In genomic region chr19:6306586-6306985, GRCm38 (mm10) we compare ENCODE assay signal across 8 mouse cellular contexts. TPM values are rescaled to one million over a fixed set of nuclear protein-coding genes. Genes with fewer than 3 reads are reported as not detected.
DNase-seq lines count a peak whose midpoint lies in the region; ATAC-seq and TF ChIP-seq lines count a peak whose summit lies in the region.

No protein-coding gene starts in this region.

- peak overlapping the region; percentile 76 for H3K9ac ChIP-seq in MEL (ENCODE audit: control insufficient read depth, low read depth, low read length, poor library complexity, severe bottlenecking)
- H3K9ac ChIP-seq in embryonic facial prominence, embryonic 15.5 days: peak overlapping the region; percentile 50
- H3K9ac ChIP-seq in heart, embryonic 14.5 days (ENCODE audit: low read length): peak overlapping the region; percentile 77
- peak overlapping the region; percentile 71 for H3K9ac ChIP-seq in kidney, postnatal 0 days (ENCODE audit: low read depth, low read length)

- no peaks in the 10 kb centered on the region for H3K27me3 ChIP-seq in MEL (ENCODE audit: control insufficient read depth in 1 of 2, insufficient read depth in 2 of 2, low read length in 2 of 2)
- no peaks in the 10 kb centered on the region for H3K27me3 ChIP-seq in embryonic facial prominence, embryonic 15.5 days
- no peaks in the 10 kb centered on the region for H3K27me3 ChIP-seq in heart, embryonic 14.5 days (ENCODE audit: control insufficient read depth, insufficient read depth, low read length)
- no peaks in the 10 kb centered on the region for H3K27me3 ChIP-seq in kidney, postnatal 0 days (ENCODE audit: insufficient read depth, low read length)

- H3K4me2 ChIP-seq in embryonic facial prominence, embryonic 15.5 days (replicated peaks): peak overlapping the region; percentile 65
- H3K4me2 ChIP-seq in heart, embryonic 14.5 days (ENCODE audit: low read length): peak overlapping the region; percentile 74
- peak overlapping the region; percentile 71 for H3K4me2 ChIP-seq in kidney, postnatal 0 days (ENCODE audit: low read length)

- H3K27ac ChIP-seq in MEL (ENCODE audit: control insufficient read depth, low read depth, low read length) (no peak overlapping the region), macrophage (no peak overlapping the region)
- peak overlapping the region; percentile 55 for H3K27ac ChIP-seq in bone marrow, adult 2 months (ENCODE audit: control insufficient read depth, insufficient read depth, low read depth, low read length, poor library complexity)
- H3K27ac ChIP-seq in embryonic facial prominence, embryonic 15.5 days (replicated peaks): peak overlapping the region; percentile 85
- peak overlapping the region in 1 of 2 experiments; percentile 72; a peak in 2 of 4 replicates for H3K27ac ChIP-seq in heart, embryonic 14.5 days (replicated peaks in 1 of 2; ENCODE audit: control insufficient read depth in 1 of 2, insufficient read depth in 1 of 2, low read depth in 2 of 2, low read length in 2 of 2)
- peak overlapping the region; percentile 80 for H3K27ac ChIP-seq in kidney, postnatal 0 days

- H3K79me2 ChIP-seq in MEL (ENCODE audit: control insufficient read depth, insufficient read depth, low read length, poor library complexity) (no peaks in the 10 kb centered on the region; the same call in 1 of the 2 replicates), macrophage (ENCODE audit: inconsistent target) (no peaks in the 10 kb centered on the region)

- 1% methylated on average over 30 of the region's 34 CpGs for WGBS in bone marrow, adult 2 months
- WGBS in embryonic facial prominence, embryonic 15.5 days: 0% methylated on average over 26 of the region's 34 CpGs
- WGBS in heart, embryonic 14.5 days: under 1% methylated on average over 34 of the region's 34 CpGs
- WGBS in kidney, postnatal 0 days: under 1% methylated on average over 25 of the region's 34 CpGs
- WGBS in macrophage (ENCODE audit: missing documents): under 1% methylated on average over 28 of the region's 34 CpGs

- peak; percentile 27 for TF ChIP-seq RAD21 in MEL (IDR thresholded peaks at IDR 0.05; ENCODE audit: low read depth, low read length)

- H3K4me3 ChIP-seq in MEL (ENCODE audit: control insufficient read depth in 1 of 2, insufficient read depth in 1 of 2, low read depth in 2 of 2, low read length in 2 of 2) (peak overlapping the region; percentile 66 to 73), macrophage (ENCODE audit: inconsistent target) (peak overlapping the region; percentile 16)
- peak overlapping the region; percentile 64 for H3K4me3 ChIP-seq in bone marrow, adult 2 months (replicated peaks; ENCODE audit: control insufficient read depth, low read depth, low read length)
- H3K4me3 ChIP-seq in embryonic facial prominence, embryonic 15.5 days (replicated peaks): peak overlapping the region; percentile 72
- H3K4me3 ChIP-seq in heart, embryonic 14.5 days (ENCODE audit: control insufficient read depth in 1 of 2, insufficient read depth in 1 of 2, low read depth in 1 of 2, low read length in 2 of 2): peak overlapping the region; percentile 70 to 75
- peak overlapping the region; percentile 65 for H3K4me3 ChIP-seq in kidney, postnatal 0 days (replicated peaks; ENCODE audit: low read depth, low read length)

- no peak for TF ChIP-seq EP300 in MEL (IDR thresholded peaks at IDR 0.05; ENCODE audit: low read depth in 1 of 2, low read length in 2 of 2)

- peak; percentile 85 for DNase-seq in MEL (ENCODE audit: low read depth, low spot score)
- DNase-seq in kidney, postnatal 0 days (ENCODE audit: low spot score): peak; percentile 85
- DNase-seq in retina, postnatal 7 days (ENCODE audit: low read depth, low spot score): peak; percentile 78
- DNase-seq in urinary bladder, postnatal 36 days (ENCODE audit: low spot score in 2 of 2): peak; percentile 79

- H3K9me3 ChIP-seq in MEL (replicated peaks; ENCODE audit: insufficient read depth, low read length): no peaks in the 10 kb centered on the region
- H3K9me3 ChIP-seq in embryonic facial prominence, embryonic 15.5 days (replicated peaks): no peaks in the 10 kb centered on the region
- no peaks in the 10 kb centered on the region for H3K9me3 ChIP-seq in heart, embryonic 14.5 days (ENCODE audit: control insufficient read depth, low read length)
- no peaks in the 10 kb centered on the region for H3K9me3 ChIP-seq in kidney, postnatal 0 days (replicated peaks; ENCODE audit: low read length)

- H3K36me3 ChIP-seq in MEL (ENCODE audit: control insufficient read depth in 1 of 2, insufficient read depth in 2 of 2, low read length in 2 of 2) (peaks cover 0 to 14% of the 10 kb centered on the region in 2 experiments; a peak in 2 of 4 replicates), macrophage (ENCODE audit: inconsistent target) (no peaks in the 10 kb centered on the region)
- H3K36me3 ChIP-seq in embryonic facial prominence, embryonic 15.5 days: peaks cover 14% of the 10 kb centered on the region
- H3K36me3 ChIP-seq in heart, embryonic 14.5 days (ENCODE audit: control insufficient read depth, insufficient read depth, low read length): peaks cover 20% of the 10 kb centered on the region
- H3K36me3 ChIP-seq in kidney, postnatal 0 days (ENCODE audit: insufficient read depth, low read length): peaks cover 17% of the 10 kb centered on the region; the same call in 1 of the 2 replicates

- ATAC-seq in embryonic facial prominence, embryonic 15.5 days (ENCODE audit: insufficient number of reproducible peaks, low FRiP score, low TSS enrichment, low read depth): peak; percentile 65
- peak; percentile 29 for ATAC-seq in heart, embryonic 14.5 days (ENCODE audit: insufficient number of reproducible peaks, insufficient read depth, low FRiP score, low read depth)
- peak; percentile 74 for ATAC-seq in kidney, postnatal 0 days (replicated peaks; ENCODE audit: low FRiP score, low read depth)

- peaks cover 11 to 14% of the 10 kb centered on the region in 2 experiments for H3K4me1 ChIP-seq in MEL (ENCODE audit: control insufficient read depth in 1 of 2, insufficient read depth in 2 of 2, low read length in 2 of 2)
- no peaks in the 10 kb centered on the region; the same call in none of the 2 replicates for H3K4me1 ChIP-seq in bone marrow, adult 2 months (ENCODE audit: control insufficient read depth, insufficient read depth, low read length)
- H3K4me1 ChIP-seq in embryonic facial prominence, embryonic 15.5 days: peaks cover 37% of the 10 kb centered on the region
- H3K4me1 ChIP-seq in heart, embryonic 14.5 days (ENCODE audit: control insufficient read depth in 2 of 2, insufficient read depth in 2 of 2, low read length in 2 of 2): peaks cover 4 to 14% of the 10 kb centered on the region in 2 experiments
- H3K4me1 ChIP-seq in kidney, postnatal 0 days (replicated peaks; ENCODE audit: insufficient read depth, low read length): peaks cover 15% of the 10 kb centered on the region; the same call in 1 of the 2 replicates

- 0 out of 4 replicates have a peak, but pooled peaks of 1 of the 2 experiments have one; percentile 29 for TF ChIP-seq POLR2A in MEL (IDR thresholded peaks at IDR 0.05; ENCODE audit: control insufficient read depth in 1 of 2, insufficient read depth in 1 of 2, low read depth in 1 of 2, low read length in 2 of 2, poor library complexity in 1 of 2)
- TF ChIP-seq POLR2A in bone marrow, adult 2 months (IDR thresholded peaks at IDR 0.05; ENCODE audit: borderline replicate concordance, control insufficient read depth, low read depth, low read length): 0 out of 2 replicates have a peak, but pooled peaks have one; percentile 52

- TF ChIP-seq CTCF in MEL (IDR thresholded peaks at IDR 0.05 in 2 of 3, conservative IDR thresholded peaks at IDR 0.05 in 1 of 3; ENCODE audit: control insufficient read depth in 1 of 3, insufficient read depth in 1 of 3, low read depth in 2 of 3, low read length in 3 of 3, poor library complexity in 1 of 3, severe bottlenecking in 1 of 3): peak; percentile 75 to 89 (median 84)
- peak; percentile 76 for TF ChIP-seq CTCF in bone marrow, adult 2 months (IDR thresholded peaks at IDR 0.05; ENCODE audit: control insufficient read depth, insufficient read depth, low read length)
- peak; percentile 80 for TF ChIP-seq CTCF in kidney, postnatal 0 days (IDR thresholded peaks at IDR 0.05; ENCODE audit: low read depth)

RNA-seq across cellular contexts. Expression of gene Cdc42bpg, which starts 0.3 kb away (rescaled TPM):
- 2.0 and 2.6 TPM in 2 replicates for total RNA-seq in MEL (2012; rRNA removed)
- polyA plus RNA-seq in MEL (2012; ENCODE audit: insufficient read depth in 1 of 2, insufficient read length in 2 of 2, low read depth in 1 of 2, low replicate concordance in 2 of 2, missing spikeins in 1 of 2) (1 to 10 TPM in 1 of 2 experiments, not detected in 1; 4.5 TPM), macrophage (2018) (1.3 to 3.5 TPM (median 2.8 TPM) in 3 replicates)
- polyA plus RNA-seq in bone marrow, adult 2 months (2011; ENCODE audit: insufficient read depth, insufficient read length, low replicate concordance, missing spikeins): 7.2 and 13.6 TPM in 2 replicates
- 1.5 and 2.5 TPM in 2 replicates for polyA plus RNA-seq in embryonic facial prominence, embryonic 15.5 days (2015; fragmentation: Nextera tagmentation; extraction: Ambion mirVana)
- polyA plus RNA-seq in heart, embryonic 14.5 days (2014; fragmentation: Nextera tagmentation; extraction: Ambion mirVana): 0.43 and 0.78 TPM in 2 replicates
- polyA plus RNA-seq in kidney, postnatal 0 days (2015; fragmentation: Nextera tagmentation; extraction: Ambion mirVana): 1.0 TPM in 2 replicates
- total RNA-seq in macrophage (2018; cell fraction: chromatin; rRNA removed): 10 to 100 TPM in 23 of 26 experiments, 1 to 10 TPM in 3; 7.2 to 46.1 (median 15.0) TPM
- 1 to 10 TPM; 2.1 to 4.4 (median 3.3) TPM for total RNA-seq in macrophage (2018; cell fraction: cytosol; rRNA removed)
- 10 to 100 TPM in 8 of 26 experiments, 1 to 10 TPM in 18; 5.7 to 31.4 (median 9.1) TPM for total RNA-seq in macrophage (2018; cell fraction: nucleus; rRNA removed)

RNA-seq across cellular contexts. Expression of gene Men1, which starts 28.2 kb away (rescaled TPM):
- total RNA-seq in MEL (2012; rRNA removed): 37.7 and 39.4 TPM in 2 replicates
- polyA plus RNA-seq in MEL (2012; ENCODE audit: insufficient read depth in 1 of 2, insufficient read length in 2 of 2, low read depth in 1 of 2, low replicate concordance in 2 of 2, missing spikeins in 1 of 2): 100 to 1,000 TPM in 1 of 2 experiments, not detected in 1; 132 TPM
- 17.7 and 33.1 TPM in 2 replicates for polyA plus RNA-seq in bone marrow, adult 2 months (2011; ENCODE audit: insufficient read depth, insufficient read length, low replicate concordance, missing spikeins)
- 82.1 and 91.7 TPM in 2 replicates for polyA plus RNA-seq in embryonic facial prominence, embryonic 15.5 days (2015; fragmentation: Nextera tagmentation; extraction: Ambion mirVana)
- 23.3 and 24.1 TPM in 2 replicates for polyA plus RNA-seq in heart, embryonic 14.5 days (2014; fragmentation: Nextera tagmentation; extraction: Ambion mirVana)
- polyA plus RNA-seq in kidney, postnatal 0 days (2015; fragmentation: Nextera tagmentation; extraction: Ambion mirVana): 51.9 and 54.6 TPM in 2 replicates
- 10 to 100 TPM in 19 of 26 experiments, 1 to 10 TPM in 7; 5.0 to 40.8 (median 13.3) TPM for total RNA-seq in macrophage (2018; cell fraction: chromatin; rRNA removed)
- 10 to 100 TPM in 24 of 26 experiments, 1 to 10 TPM in 2; 9.1 to 21.5 (median 17.3) TPM for total RNA-seq in macrophage (2018; cell fraction: cytosol; rRNA removed)
- 10 to 100 TPM in 23 of 26 experiments, 1 to 10 TPM in 3; 6.5 to 62.9 (median 14.9) TPM for total RNA-seq in macrophage (2018; cell fraction: nucleus; rRNA removed)
- polyA plus RNA-seq in macrophage (2018): 16.4 to 22.0 TPM (median 21.4 TPM) in 3 replicates

RNA-seq across cellular contexts. Expression of gene Ehd1, which starts 30.1 kb away (rescaled TPM):
- 57.8 and 65.9 TPM in 2 replicates for total RNA-seq in MEL (2012; rRNA removed)
- polyA plus RNA-seq in MEL (2012; ENCODE audit: insufficient read depth in 1 of 2, insufficient read length in 2 of 2, low read depth in 1 of 2, low replicate concordance in 2 of 2, missing spikeins in 1 of 2) (100 to 1,000 TPM in 1 of 2 experiments, not detected in 1; 105 TPM), macrophage (2018) (42.9 to 146 TPM (median 81.6 TPM) in 3 replicates)
- polyA plus RNA-seq in bone marrow, adult 2 months (2011; ENCODE audit: insufficient read depth, insufficient read length, low replicate concordance, missing spikeins): 40.0 and 63.1 TPM in 2 replicates
- polyA plus RNA-seq in embryonic facial prominence, embryonic 15.5 days (2015; fragmentation: Nextera tagmentation; extraction: Ambion mirVana): 77.2 and 83.5 TPM in 2 replicates
- polyA plus RNA-seq in heart, embryonic 14.5 days (2014; fragmentation: Nextera tagmentation; extraction: Ambion mirVana): 51.7 and 60.0 TPM in 2 replicates
- 64.2 and 73.4 TPM in 2 replicates for polyA plus RNA-seq in kidney, postnatal 0 days (2015; fragmentation: Nextera tagmentation; extraction: Ambion mirVana)
- total RNA-seq in macrophage (2018; cell fraction: chromatin; rRNA removed): 1,000 to 10,000 TPM in 4 of 26 experiments, 100 to 1,000 TPM in 20, 10 to 100 TPM in 2; 36.6 to 1,396 (median 780) TPM
- 100 to 1,000 TPM in 20 of 26 experiments, 10 to 100 TPM in 6; 47.9 to 723 (median 253) TPM for total RNA-seq in macrophage (2018; cell fraction: cytosol; rRNA removed)
- 1,000 to 10,000 TPM in 5 of 26 experiments, 100 to 1,000 TPM in 20, 10 to 100 TPM in 1; 56.7 to 1,172 (median 683) TPM for total RNA-seq in macrophage (2018; cell fraction: nucleus; rRNA removed)

RNA-seq across cellular contexts. Expression of gene Map4k2, which starts 34.3 kb away (rescaled TPM):
- 8.0 and 10.2 TPM in 2 replicates for total RNA-seq in MEL (2012; rRNA removed)
- polyA plus RNA-seq in MEL (2012; ENCODE audit: insufficient read depth in 1 of 2, insufficient read length in 2 of 2, low read depth in 1 of 2, low replicate concordance in 2 of 2, missing spikeins in 1 of 2) (10 to 100 TPM in 1 of 2 experiments, not detected in 1; 22.3 TPM), macrophage (2018) (6.8 to 15.8 TPM (median 8.5 TPM) in 3 replicates)
- polyA plus RNA-seq in bone marrow, adult 2 months (2011; ENCODE audit: insufficient read depth, insufficient read length, low replicate concordance, missing spikeins): 128 and 324 TPM in 2 replicates
- polyA plus RNA-seq in embryonic facial prominence, embryonic 15.5 days (2015; fragmentation: Nextera tagmentation; extraction: Ambion mirVana): 15.6 and 16.7 TPM in 2 replicates
- polyA plus RNA-seq in heart, embryonic 14.5 days (2014; fragmentation: Nextera tagmentation; extraction: Ambion mirVana): 9.0 and 13.0 TPM in 2 replicates
- 12.2 and 13.5 TPM in 2 replicates for polyA plus RNA-seq in kidney, postnatal 0 days (2015; fragmentation: Nextera tagmentation; extraction: Ambion mirVana)
- 100 to 1,000 TPM in 7 of 26 experiments, 10 to 100 TPM in 19; 36.0 to 138 (median 82.2) TPM for total RNA-seq in macrophage (2018; cell fraction: chromatin; rRNA removed)
- 10 to 100 TPM in 3 of 26 experiments, 1 to 10 TPM in 23; 5.7 to 12.4 (median 8.4) TPM for total RNA-seq in macrophage (2018; cell fraction: cytosol; rRNA removed)
- 10 to 100 TPM; 16.9 to 81.8 (median 38.2) TPM for total RNA-seq in macrophage (2018; cell fraction: nucleus; rRNA removed)

RNA-seq across cellular contexts. Expression of gene Sf1, which starts 56.9 kb away (rescaled TPM):
- total RNA-seq in MEL (2012; rRNA removed): 65.7 and 71.9 TPM in 2 replicates
- 100 to 1,000 TPM; 211 to 245 TPM for polyA plus RNA-seq in MEL (2012; ENCODE audit: insufficient read depth in 1 of 2, insufficient read length in 2 of 2, low read depth in 1 of 2, low replicate concordance in 2 of 2, missing spikeins in 1 of 2)
- 120 and 184 TPM in 2 replicates for polyA plus RNA-seq in bone marrow, adult 2 months (2011; ENCODE audit: insufficient read depth, insufficient read length, low replicate concordance, missing spikeins)
- 132 and 145 TPM in 2 replicates for polyA plus RNA-seq in embryonic facial prominence, embryonic 15.5 days (2015; fragmentation: Nextera tagmentation; extraction: Ambion mirVana)
- polyA plus RNA-seq in heart, embryonic 14.5 days (2014; fragmentation: Nextera tagmentation; extraction: Ambion mirVana): 86.9 and 93.1 TPM in 2 replicates
- 91.1 and 97.2 TPM in 2 replicates for polyA plus RNA-seq in kidney, postnatal 0 days (2015; fragmentation: Nextera tagmentation; extraction: Ambion mirVana)
- 100 to 1,000 TPM; 332 to 732 (median 556) TPM for total RNA-seq in macrophage (2018; cell fraction: chromatin; rRNA removed)
- 100 to 1,000 TPM in 16 of 26 experiments, 10 to 100 TPM in 10; 75.0 to 160 (median 109) TPM for total RNA-seq in macrophage (2018; cell fraction: cytosol; rRNA removed)
- total RNA-seq in macrophage (2018; cell fraction: nucleus; rRNA removed): 100 to 1,000 TPM; 189 to 372 (median 269) TPM
- polyA plus RNA-seq in macrophage (2018): 95.2 to 156 TPM (median 120 TPM) in 3 replicates

Comparison
In these comparisons a context has a peak if more than half of its experiments do, and no peak if none do; other contexts are left out.
1. H3K27ac ChIP-seq: peak in bone marrow, adult 2 months (single experiment), embryonic facial prominence, embryonic 15.5 days (single experiment) and kidney, postnatal 0 days (single experiment); none in MEL (single experiment) and macrophage (single experiment).
2. H3K4me3 ChIP-seq: peak in every context shown above with its lines; median percentile 72 in heart, embryonic 14.5 days; 72 in embryonic facial prominence, embryonic 15.5 days; 70 in MEL; 65 in kidney, postnatal 0 days; 64 in bone marrow, adult 2 months; 16 in macrophage.
3. Peak in every context shown above with its lines, with median percentiles within 50 percentile points of each other: DNase-seq, H3K9ac ChIP-seq, CTCF ChIP-seq, ATAC-seq and H3K4me2 ChIP-seq.